Mouse (Mus musculus) left cerebral cortex, adult 18-20 months (tissue): ENCODE measurements around the gene Slc38a9. TPM values are rescaled to one million over a fixed set of nuclear protein-coding genes. Genes with fewer than 3 reads are reported as not detected.

Experiments used
- DNase-seq, 2 experiments: peaks; one replicate each; pipeline ENCODE4 v3.0.0; 2021 to 2022; ENCODE audit warnings: low spot score in 2 of 2, mixed read lengths in 1 of 2
- total RNA-seq, 2 experiments: library from RNA; stranded (reverse); gene quantifications; 2 replicates each; pipeline ENCODE4 v1.2.3; 2021

Slc38a9 gene
- total RNA-seq, 2 experiments from 2014 or later = 24.3 to 25.4 TPM

- DNase-seq = no peak
Measured at GRCm38 (mm10) chr13:112744061-112744849, 83.7 kb downstream of the Slc38a9 start.

GRCm38 (mm10) chr13:112745936-112746694 is 85.6 kb downstream of the Slc38a9 start:
- DNase-seq = no peak

- no peak for DNase-seq
Measured at GRCm38 (mm10) chr13:112746695-112747055, 86.1 kb downstream of the Slc38a9 start.

- DNase-seq = no peak
Measured at GRCm38 (mm10) chr13:112747808-112748430, 87.4 kb downstream of the Slc38a9 start.

- no peak for DNase-seq
Measured at GRCm38 (mm10) chr13:112748808-112749510, 88.4 kb downstream of the Slc38a9 start.

GRCm38 (mm10) chr13:112749881-112750280 is 89.3 kb downstream of the Slc38a9 start:
- DNase-seq = no peak

- no peak for DNase-seq
Measured at GRCm38 (mm10) chr13:112751454-112752308, 91.1 kb downstream of the Slc38a9 start.

- no peak for DNase-seq
Measured at GRCm38 (mm10) chr13:112752309-112752975, 91.9 kb downstream of the Slc38a9 start.

- no peak for DNase-seq
Measured at GRCm38 (mm10) chr13:112753522-112753921, 93.0 kb downstream of the Slc38a9 start.

GRCm38 (mm10) chr13:112754871-112755270 is 94.3 kb downstream of the Slc38a9 start:
- no peak for DNase-seq

- no peak for DNase-seq
Measured at GRCm38 (mm10) chr13:112755507-112756010, 95.0 kb downstream of the Slc38a9 start.

- DNase-seq = no peak
Measured at GRCm38 (mm10) chr13:112757395-112757794, 96.8 kb downstream of the Slc38a9 start.

GRCm38 (mm10) chr13:112758546-112759090 is 98.1 kb downstream of the Slc38a9 start:
- no peak for DNase-seq

GRCm38 (mm10) chr13:112759364-112759763 is 98.8 kb downstream of the Slc38a9 start:
- DNase-seq = no peak

GRCm38 (mm10) chr13:112759777-112760537 is 99.4 kb downstream of the Slc38a9 start:
- DNase-seq = no peak

- no peak for DNase-seq
Measured at GRCm38 (mm10) chr13:112760538-112760881, 100.0 kb downstream of the Slc38a9 start.

GRCm38 (mm10) chr13:112761787-112762186 is 101.2 kb downstream of the Slc38a9 start:
- no peak for DNase-seq

- no peak for DNase-seq
Measured at GRCm38 (mm10) chr13:112762548-112762947, 102.0 kb downstream of the Slc38a9 start.
